Mouse (Mus musculus): ENCODE data around the gene Lsamp. TPM values are rescaled to one million over a fixed set of nuclear protein-coding genes. Genes with fewer than 3 reads are reported as not detected.
"Not testable (repeated sequence)": the region's sequence is repeated elsewhere in the genome, so short reads cannot be mapped to it uniquely, and the experiment has no call there.

Gene Lsamp
- total RNA-seq, 2 experiments from 2014 or later, result 1.1 to 1.8 TPM

DNA sequence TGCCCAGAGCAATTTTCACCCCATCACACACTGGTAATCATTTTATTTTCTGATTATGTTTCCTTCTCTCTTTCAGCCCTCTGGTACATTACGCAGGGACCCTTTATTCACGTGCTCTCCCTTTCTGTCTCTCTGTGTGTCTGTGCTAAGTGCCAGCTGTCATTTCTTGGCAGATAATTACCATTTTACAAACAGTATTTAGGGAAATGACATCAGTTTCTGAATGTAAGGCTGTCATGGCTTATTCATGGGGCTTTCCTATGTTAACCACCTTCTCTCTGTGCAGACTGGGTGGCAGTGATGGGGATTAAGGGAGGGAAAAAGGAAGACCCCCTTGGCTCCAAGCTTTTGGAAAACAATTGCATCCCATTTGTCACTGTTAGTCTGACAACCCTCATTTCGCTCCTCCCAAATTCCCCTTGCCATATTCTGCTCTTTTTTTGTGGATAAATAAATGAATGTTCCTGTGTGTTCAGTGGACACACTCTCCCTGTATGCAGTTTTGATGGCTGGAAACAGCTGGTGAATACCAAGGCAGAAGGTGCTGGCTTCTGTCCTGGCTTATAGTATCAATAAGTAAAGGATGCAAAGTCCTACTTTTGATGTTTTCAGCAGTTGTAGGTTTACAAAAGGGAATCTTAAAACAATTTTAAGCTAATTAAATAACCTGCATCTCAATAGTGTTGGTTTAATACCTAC, 520.2 kb downstream of the Lsamp start:
- no peak for DNase-seq

DNA sequence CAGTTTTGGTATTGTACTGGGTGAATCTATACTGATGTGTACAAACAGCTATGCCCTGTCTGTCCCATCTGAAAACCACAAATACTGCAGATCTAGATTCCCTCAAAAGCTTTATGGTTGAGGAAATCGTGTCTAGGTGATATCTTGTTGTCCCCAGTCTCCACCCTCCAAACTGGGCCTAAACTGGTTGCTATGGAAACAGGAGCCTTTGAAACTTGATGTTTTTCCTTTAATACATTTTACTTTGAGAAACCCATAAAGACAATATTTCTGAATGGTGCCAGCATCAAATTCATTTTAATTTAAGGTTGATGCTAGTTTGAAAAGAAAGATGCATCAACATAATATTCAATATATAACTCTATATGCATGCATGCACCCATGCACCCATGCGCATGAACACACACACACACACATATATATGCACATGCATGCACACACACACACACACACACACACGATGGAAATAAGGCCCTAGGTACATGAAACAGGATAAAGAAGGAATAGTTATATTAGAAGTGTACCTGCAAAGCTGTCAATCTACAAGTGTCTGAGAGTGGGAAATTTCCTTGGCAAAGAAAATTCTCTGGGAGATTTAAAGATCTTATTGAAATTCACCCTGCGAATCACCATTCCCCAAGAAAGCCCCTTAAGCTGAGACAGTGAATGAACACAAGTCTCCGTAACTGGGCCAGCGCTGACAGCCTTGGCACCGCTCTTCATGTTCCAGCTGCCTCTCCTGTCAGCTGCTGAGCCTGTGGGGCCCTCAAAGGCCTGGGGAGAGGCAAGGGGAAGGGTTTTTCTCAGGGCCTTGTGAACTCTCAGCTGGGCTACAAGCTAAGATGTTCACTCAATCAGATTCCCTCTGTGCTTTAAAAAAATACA, 525.2 kb downstream of the Lsamp start:
- DNase-seq, result no peak

DNA sequence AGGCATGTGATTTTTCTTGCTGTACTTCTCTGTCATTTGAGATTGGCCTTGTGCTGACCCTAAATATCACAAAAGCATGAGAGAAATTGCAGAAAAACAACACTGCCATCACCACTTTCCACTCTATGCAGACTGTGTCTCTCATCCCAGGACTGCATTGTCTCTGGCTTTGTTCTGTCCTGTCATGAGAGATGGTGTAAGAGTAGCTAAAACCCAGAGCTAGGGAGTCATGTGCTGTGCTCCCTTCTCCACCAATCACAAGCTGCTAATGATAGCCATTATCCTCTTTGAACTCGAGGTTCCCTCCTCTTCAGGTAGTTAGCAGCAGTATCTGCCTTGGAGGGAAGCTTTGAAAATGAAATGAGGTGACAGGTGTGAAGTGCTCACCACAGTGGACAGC, 552.6 kb downstream of the Lsamp start:
- DNase-seq, result no peak

DNA sequence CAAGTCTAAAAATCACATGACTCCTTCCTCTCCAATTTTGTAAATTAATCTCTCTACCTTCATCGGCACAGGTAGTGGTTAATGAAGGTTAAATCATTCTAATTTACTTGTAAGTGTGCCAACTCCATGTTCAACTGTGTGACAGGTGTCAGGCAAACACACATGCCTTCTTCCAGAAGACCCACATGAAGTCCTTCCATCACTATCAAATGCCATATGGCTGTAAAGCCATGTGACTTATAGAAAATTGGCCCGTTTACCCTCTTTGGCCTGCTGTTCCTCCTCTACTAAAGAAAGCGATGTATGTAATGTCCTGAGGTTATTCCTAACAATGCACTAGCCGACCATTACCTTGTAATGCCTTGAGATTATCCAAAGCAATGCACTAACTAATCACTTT, 565.5 kb downstream of the Lsamp start:
- DNase-seq, result no peak

DNA sequence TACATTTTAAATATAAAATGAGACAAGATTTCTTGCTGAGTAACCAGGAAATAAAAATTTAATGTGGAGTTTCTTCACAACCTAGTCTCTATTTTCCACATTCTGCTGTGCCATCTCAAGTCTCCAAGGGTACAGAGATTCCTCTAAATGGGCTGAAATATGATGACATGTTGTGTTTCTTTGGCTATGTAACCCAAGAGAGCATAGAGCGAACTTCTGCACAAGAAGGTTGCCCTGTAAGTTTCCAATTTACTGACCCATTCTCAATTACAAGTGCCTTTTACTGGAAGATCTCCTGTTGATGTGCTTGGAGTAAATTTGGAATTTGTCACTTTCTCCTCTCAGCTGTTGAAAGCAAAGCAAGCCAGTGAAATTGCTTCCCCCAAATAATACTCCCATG, 571.4 kb downstream of the Lsamp start:
- no peak for DNase-seq

DNA sequence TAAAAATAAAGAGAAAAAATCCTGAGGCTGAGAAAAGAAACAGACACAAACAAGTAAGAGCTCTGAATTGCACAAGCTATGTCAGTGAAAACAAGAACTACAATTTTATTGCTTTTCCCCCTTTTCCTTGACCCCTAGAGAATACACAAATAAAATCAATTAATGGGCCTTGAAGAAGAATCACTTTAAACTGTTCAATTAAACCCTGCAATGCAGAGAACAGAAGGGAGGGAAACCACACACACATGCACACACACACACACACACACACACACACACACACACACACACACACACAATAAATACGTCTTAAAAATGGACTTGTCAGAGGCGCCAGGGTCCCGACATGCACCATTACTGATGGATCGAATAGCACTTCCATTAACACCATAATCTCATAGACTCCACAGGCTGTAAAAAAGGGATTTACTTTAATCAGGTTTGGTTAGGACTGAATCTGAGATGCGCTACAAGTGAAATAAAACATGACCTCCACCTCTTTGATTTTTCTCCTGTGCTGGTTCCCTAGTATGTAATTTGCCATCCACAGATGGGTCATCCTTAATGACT, 573.6 kb downstream of the Lsamp start:
- no peak for DNase-seq

DNA sequence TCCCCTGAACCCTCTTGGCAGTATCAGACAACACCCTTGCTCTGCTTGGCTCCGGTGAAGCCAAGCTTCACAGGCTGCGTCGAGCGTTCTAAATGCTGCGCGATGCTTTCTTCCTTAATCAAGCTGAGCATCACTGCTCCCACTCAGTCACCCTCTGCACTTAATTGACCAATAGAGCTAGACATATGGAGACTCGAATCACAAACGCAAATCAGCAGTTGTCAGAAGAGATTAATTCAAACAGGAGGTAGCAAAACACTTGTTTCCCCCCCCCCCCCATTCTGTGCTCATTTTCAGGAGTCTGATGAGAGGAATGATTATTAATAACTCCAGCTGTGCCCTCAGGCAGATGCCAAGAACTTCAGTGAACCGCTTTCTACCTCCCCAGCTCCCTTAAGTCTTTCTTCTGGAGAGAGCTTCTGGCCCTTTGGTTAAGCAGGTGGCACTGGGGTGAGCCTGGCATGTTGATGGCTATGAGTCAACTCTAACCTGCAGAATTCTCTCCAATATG, 583.3 kb downstream of the Lsamp start:
- no peak for DNase-seq

DNA sequence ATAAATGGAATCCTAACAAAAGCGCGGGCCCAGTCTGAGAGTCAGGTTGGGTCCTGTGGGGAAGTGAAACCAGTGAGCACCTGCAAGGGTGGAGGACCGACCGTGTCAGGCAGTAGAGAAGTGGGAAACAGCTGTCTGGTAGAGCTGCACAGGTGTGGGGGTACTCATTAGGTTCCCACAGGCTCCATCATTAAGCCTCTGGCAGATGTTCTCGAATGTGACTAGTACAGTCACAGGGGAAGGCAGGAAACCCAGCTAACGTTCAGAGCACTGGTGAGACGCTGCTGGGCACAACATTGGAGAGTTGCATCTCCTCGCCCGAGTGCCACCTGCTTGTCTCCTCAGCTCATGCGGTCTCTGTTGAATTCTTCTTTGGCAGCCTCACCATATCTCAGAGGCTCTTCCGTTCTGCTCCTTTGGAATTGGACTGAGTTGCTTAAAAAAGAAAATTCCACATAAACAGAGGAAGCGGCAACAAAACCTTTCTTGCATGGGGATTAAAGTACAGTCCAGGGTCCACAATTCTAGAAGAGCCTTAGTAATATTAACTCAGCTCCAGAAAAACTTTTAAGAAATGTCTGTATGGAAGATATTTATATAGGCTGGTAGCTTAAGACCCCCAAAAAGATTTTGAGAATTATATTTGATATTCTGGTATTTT, 588.1 kb downstream of the Lsamp start:
- no peak for DNase-seq

DNA sequence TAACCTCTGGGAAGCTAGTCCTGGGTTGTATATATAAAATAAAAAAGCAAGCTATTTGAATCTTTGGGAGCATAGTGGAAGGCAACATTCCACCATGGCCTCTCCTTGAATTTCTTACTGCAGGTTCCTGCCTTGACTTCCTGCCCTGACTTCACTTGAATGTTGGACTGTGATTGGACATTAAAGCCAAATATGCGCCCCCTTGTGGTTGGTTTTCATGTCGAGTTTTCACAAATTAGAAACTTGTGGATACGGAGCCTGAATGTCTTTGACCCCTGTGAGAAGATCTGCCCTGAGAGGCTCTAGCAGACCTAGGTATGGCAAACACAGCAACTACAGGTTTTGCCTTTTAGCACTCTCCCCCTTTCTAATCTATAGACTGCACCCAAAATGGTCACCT, 597.9 kb downstream of the Lsamp start:
- no peak for DNase-seq

DNA sequence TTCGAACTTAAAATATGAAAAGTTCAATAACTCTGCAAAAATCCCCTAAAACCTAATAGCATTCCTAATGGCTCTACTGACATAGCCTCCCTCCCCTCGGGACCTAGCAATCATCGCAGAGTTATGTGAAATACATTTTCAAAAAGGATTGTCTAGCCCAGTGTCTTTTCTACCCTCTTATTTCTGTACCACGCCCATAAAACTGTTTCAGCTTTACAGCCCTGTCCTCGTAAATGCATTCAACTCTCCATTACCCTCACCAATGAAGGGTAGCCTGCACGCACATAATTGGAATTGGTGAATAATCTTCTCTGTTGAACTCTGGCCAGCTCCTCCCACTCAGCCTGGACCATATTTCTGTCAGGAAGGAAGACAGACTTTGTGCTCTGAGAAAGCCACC, 609.0 kb downstream of the Lsamp start:
- no peak for DNase-seq

DNA sequence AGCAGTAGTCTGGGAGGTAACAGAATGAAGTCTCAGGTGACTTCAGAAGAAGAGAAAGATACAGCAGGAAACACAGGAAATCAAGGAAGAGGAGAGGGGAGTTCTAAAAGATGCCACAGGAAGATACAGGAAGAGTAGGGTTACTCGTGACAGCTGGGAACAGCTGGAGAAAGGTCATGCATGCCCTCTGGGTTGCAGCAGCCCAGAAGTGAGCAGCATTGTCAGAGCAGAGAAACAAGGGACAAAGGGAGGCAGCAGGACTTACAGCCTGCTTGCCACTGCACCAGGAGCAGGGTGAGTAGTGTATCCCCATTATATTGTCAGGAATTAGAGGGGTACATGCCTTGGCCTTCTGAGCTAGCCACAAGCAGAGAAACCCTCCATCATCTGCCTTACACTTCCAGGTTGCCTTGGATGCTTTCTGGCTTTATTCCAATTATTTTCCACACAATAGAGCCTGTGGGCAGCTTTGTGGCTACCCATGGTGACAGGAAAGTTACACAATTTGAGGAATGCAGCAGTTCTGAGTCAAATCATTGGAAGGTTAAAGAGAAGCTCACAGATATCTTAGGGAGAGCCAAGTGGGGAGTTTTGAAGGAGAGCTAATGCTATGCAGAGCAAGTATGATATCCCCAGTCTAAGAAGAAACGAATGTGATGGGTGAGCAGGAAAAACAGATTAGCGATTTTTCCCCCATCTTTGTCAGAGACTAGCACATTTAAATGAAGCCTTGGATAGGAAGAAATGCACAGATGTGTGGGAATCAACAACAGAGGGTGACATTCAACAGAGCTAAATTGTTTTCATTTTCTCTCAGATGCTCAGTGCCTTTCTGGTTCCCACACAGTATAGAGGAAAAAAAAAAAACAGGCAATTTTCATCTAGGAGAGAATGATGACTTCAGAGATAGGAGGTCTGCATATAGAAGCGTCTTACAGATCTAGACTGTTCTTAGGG, 617.5 kb downstream of the Lsamp start:
- DNase-seq, result no peak

DNA sequence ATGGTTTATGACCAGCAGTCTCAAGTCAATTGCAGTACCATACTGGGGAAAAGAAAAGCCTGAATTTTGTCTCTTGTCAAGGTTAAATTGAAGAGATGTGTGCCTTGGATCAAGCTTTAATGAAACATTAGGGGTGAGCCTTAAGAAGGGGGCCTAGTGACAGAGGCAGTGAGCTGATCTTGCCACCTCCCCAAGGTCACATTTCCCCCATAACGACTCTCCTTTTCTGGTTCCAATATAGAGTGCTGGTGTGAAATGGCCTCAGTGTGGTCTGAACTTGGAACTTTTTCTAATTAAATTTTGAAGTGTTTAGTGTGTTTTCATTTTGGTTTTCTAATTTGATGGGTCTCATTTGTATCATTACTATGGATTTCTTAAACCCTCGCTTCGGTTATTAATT, 623.3 kb downstream of the Lsamp start:
- no peak for DNase-seq

DNA sequence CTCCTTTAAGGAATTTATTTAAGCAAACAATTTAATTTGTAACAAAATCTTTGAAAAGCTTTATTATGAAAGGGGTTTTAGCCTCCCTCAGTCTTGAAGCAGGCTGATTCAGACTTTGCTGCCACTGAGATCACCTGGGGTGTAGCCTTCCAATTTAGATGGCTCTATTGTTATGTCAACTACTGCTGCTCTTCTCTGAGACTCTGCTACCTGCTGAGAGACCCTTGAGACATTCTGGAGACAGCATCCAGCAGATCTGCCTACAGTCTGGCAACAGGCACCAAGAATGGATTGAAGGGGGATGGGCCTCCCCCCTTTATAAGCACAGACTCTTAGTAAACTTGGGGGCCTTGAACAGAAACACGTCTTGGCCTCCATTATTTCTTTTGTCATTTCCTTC, 632.5 kb downstream of the Lsamp start:
- DNase-seq, result not testable (repeated sequence)

DNA sequence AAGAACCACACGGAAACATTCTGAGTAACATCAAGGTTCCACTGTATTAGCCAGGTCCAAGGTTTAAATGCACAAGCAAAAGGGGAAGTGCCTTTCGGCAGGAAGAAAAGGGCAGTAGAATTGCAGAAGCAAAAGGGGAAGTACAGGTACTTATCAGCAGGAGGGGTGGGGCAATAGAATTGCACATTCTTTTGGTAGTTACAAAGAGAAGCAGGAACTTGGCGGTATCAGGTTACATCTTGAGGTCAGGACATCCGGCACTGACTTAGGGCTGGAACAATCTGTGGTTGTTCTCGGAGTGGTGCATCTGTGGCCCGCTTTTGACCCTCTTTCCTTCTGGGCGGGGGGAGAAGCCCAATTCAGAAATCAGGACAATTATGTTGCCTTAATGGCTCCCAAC, 636.9 kb downstream of the Lsamp start:
- DNase-seq, result not testable (repeated sequence)

DNA sequence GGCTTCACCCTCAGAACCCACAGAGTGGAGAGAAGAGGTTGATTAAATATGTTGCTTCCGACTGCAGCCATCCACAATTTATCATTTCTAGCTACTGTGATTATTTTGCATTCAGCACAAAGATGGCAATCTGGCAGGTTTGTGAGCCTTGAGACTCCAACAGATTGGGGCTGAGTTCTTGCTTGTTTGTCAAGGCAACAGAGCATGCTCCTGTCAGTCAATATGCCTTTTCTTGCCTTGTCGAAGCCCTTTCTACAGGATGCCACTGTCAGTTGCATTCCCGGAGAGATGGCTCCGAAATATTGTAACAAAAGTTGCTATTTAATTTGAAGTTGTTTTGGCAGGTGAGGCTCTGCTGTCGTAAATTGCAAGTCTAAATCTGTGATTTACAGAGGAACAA, 643.0 kb downstream of the Lsamp start:
- DNase-seq, result no peak

DNA sequence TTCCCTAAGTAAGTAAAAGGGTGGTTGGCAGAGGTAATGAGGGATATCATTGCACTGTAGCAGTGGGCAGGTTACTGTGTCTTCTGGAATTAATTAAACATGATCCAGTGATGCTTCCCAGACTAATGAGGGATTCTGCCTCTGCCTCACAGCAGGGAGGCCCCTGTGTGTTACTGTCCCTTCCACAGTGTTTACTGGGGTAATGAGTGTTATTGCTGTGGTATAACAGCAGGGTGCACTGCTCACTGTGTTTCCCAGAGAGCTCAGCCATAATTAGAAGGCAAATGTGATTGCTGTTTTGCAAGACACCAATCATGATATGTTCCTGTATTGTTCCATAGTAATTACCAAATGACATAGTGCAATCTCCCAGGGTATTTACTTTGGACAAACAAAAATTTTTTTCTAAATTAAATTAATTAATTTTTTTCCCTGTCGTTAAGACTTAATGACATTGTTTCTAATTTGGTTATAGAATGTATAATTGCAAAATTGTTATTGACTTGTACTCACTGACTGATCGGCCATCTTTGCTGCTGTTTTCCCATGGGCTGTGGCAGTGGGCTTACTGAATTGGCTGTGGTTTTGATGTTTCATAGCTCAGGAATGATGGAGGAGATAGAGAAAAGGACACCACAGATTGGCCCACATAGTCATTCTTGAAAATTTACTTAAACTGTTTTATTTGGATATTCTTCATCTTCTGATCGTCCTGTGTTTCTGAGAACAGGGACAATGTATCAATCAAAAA, 655.6 kb downstream of the Lsamp start:
- DNase-seq, result no peak

DNA sequence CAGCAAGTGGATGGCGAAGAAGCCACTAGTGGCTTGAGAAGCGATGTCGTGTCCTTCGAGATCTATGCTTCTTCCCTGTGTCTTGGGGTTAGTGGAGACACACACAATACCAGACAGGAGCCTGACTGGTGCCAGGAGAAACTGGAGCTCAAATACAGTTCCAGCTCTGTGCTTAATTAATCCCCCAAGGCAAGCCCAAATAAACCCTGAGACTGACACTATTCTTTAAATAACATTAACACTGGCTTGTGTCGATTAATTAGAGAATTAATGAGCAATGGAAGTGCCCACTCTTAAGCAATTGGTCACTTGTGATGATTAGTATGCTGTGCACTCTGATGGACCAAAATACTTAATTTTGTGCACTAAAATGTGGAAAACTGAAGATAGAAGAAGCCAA, 668.6 kb downstream of the Lsamp start:
- no peak for DNase-seq

DNA sequence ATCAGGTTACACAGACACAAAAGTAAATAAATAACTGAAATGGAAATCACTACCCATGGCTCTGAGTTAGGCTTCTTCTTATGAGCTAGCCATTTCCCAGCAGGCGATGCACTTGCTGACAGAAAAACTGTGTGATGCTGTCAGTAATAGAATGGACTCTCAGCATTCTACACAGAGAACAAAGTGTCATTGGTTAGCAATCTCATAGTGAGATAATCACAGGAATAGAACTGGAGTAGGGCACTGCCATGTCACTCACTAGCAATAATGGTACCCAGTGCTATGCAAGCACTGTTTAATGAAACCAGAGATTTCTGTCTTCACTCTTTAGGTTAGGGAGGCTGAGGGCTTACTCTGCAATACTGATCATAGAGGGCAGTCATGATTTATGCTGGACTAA, 669.3 kb downstream of the Lsamp start:
- no peak for DNase-seq

DNA sequence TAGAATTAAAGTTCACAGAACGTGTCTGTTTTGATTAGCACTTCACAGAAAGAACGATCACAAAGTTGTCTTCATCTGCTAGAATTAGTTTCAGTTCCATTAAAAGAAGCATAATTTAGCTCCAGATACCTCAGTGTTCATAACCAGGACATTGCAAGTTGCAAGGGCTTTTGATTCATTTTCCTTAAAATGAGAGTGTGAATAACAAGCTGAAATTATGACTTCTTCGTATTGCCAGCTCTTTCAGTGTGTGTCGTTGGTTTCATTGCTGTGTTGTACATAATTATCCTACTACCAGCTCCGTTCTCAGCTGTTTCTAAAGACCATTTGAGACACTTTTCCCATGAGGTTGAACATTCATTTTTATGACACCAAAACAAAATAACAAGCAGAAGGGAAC, 672.2 kb downstream of the Lsamp start:
- DNase-seq, result no peak

DNA sequence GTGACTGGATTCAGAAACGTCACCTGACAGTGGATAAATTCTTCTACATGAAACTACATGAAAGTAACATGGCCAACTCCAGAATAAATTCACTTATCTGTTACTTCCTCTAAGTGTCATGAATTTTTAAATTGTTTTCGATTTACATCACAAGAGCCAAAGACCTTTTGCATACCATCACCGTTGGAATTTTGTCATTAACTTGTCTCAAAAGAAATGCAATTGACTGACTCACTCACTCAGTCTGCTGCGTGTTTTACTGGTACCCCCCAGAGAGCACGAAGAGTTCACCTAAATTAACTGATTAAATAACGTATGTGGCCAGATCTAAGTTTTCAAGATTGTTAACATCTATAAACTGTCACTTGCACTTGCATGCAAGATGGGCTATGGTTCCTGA, 672.7 kb downstream of the Lsamp start:
- DNase-seq, result no peak

DNA sequence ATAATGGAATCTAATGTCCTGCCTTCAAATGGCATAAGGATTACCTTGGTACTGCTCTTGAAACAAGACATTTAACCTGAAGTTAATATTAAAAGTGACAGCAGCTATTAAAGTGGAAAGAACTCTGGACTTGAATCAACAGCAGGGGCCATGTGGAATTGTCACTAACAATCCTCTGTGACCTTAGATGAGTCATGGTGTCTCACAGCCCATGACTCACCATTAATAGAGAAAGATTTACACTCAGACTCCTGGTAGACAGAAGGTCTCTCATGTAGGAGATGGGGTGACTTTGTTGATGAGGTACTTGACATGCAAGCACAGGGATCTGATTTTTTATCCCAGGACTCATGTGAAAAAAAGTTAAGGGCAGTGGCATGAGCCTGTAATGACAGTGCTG, 701.4 kb downstream of the Lsamp start:
- DNase-seq, result no peak
